Mouse (Mus musculus) midbrain, embryonic 15.5 days (tissue): ENCODE data around the gene Cd47. TPM values are rescaled to one million over a fixed set of nuclear protein-coding genes. Genes with fewer than 3 reads are reported as not detected.
A peak's percentile ranks its signal among the peaks of the same experiment; 100 is the strongest.

ENCODE experiments used
- ATAC-seq: fragments of 200-750 bp; cut with Nextera tagmentation; replicated peaks from 2 replicates; pipeline ENCODE4 v1.8.0; 2017; ENCODE audit warnings: moderate TSS enrichment
- H3K27ac ChIP-seq: fragments of 300-500 bp; sonication (generic); 2 replicates; pipeline ENCODE4 v1.5.1; 2015; ENCODE audit warnings: mild to moderate bottlenecking, inconsistent platforms
- H3K27me3 ChIP-seq: fragments of 300-500 bp; sonication (generic); replicated peaks from 2 replicates; pipeline ENCODE4 v1.6.1; 2015; ENCODE audit warnings: inconsistent platforms
- H3K36me3 ChIP-seq: fragments of 300-500 bp; sonication (generic); replicated peaks from 2 replicates; pipeline ENCODE4 v1.6.1; 2015; ENCODE audit warnings: inconsistent platforms
- H3K4me1 ChIP-seq: fragments of 300-500 bp; sonication (generic); 2 replicates; pipeline ENCODE4 v1.6.1; 2015; ENCODE audit warnings: inconsistent platforms
- H3K4me2 ChIP-seq: fragments of 300-500 bp; sonication (generic); 2 replicates; pipeline ENCODE4 v1.6.1; 2015; ENCODE audit warnings: inconsistent platforms, mild to moderate bottlenecking, moderate library complexity
- H3K4me3 ChIP-seq: fragments of 300-500 bp; sonication (generic); 2 replicates; pipeline ENCODE4 v1.5.1; 2015; ENCODE audit warnings: mild to moderate bottlenecking, inconsistent platforms
- H3K9ac ChIP-seq: fragments of 300-500 bp; sonication (generic); 2 replicates; pipeline ENCODE4 v1.6.1; 2015; ENCODE audit warnings: mild to moderate bottlenecking, inconsistent platforms
- H3K9me3 ChIP-seq: fragments of 300-500 bp; sonication (generic); 2 replicates; pipeline ENCODE4 v1.6.1; 2016; ENCODE audit warnings: inconsistent platforms
- WGBS: fragments of 180-500 bp; shearing (Covaris S2); methylation state at CpG from one replicate; pipeline ENCODE4 v1.1.7; 2015; ENCODE audit warnings: mixed read lengths; 5-methylcytosine and 5-hydroxymethylcytosine counted together
- polyA plus RNA-seq: library from polyadenylated mRNA; unstranded; fragments of >200 nt; fragmentation: Nextera tagmentation; extraction: Ambion mirVana; gene quantifications from 2 replicates; pipeline ENCODE4 v1.2.1, GENCODE M21; 2015

Cd47 gene
- polyA plus RNA-seq, 1 experiment from 2014 or later: 134 TPM

- no peak overlapping the region for H3K4me3 ChIP-seq
- no peak overlapping the region for H3K9ac ChIP-seq
- no peaks in the 10 kb centered on the region for H3K4me1 ChIP-seq
- no peak for ATAC-seq
- WGBS: 97% methylated on average over 2 of the region's 2 CpGs
- no peaks in the 10 kb centered on the region for H3K9me3 ChIP-seq
- no peak overlapping the region for H3K27ac ChIP-seq
- H3K27me3 ChIP-seq: no peaks in the 10 kb centered on the region
- no peaks in the 10 kb centered on the region for H3K36me3 ChIP-seq
- H3K4me2 ChIP-seq: no peak overlapping the region
Observed at GRCm38 (mm10) chr16:49796271-49796670, 4.1 kb upstream of the Cd47 start.

- ATAC-seq: no peak
- Histone ChIP-seq H3K9ac (no peak overlapping the region), H3K4me2 (no peak overlapping the region), H3K27me3 (no peaks in the 10 kb centered on the region), H3K4me1 (no peaks in the 10 kb centered on the region), H3K4me3 (no peak overlapping the region), H3K27ac (no peak overlapping the region), H3K36me3 (no peaks in the 10 kb centered on the region), H3K9me3 (no peaks in the 10 kb centered on the region)
- 89% methylated on average over 2 of the region's 2 CpGs for WGBS
Observed at GRCm38 (mm10) chr16:49796954-49797353, 3.4 kb upstream of the Cd47 start.

- WGBS: 84% methylated on average over 6 of the region's 6 CpGs
- H3K4me2 ChIP-seq: no peak overlapping the region
- no peaks in the 10 kb centered on the region for H3K9me3 ChIP-seq
- ATAC-seq: no peak
- H3K4me3 ChIP-seq: no peak overlapping the region
- H3K9ac ChIP-seq: no peak overlapping the region
- no peaks in the 10 kb centered on the region for H3K27me3 ChIP-seq
- peaks cover 2% of the 10 kb centered on the region for H3K4me1 ChIP-seq
- no peaks in the 10 kb centered on the region for H3K36me3 ChIP-seq
- H3K27ac ChIP-seq: no peak overlapping the region
Observed at GRCm38 (mm10) chr16:49798790-49799189, 1.5 kb upstream of the Cd47 start.

- H3K27ac ChIP-seq: no peak overlapping the region
- ATAC-seq: no peak
- H3K36me3 ChIP-seq: no peaks in the 10 kb centered on the region
- H3K4me3 ChIP-seq: no peak overlapping the region
- H3K27me3 ChIP-seq: no peaks in the 10 kb centered on the region
- H3K4me1 ChIP-seq: peaks cover 10% of the 10 kb centered on the region
- H3K4me2 ChIP-seq: no peak overlapping the region
- H3K9me3 ChIP-seq: no peaks in the 10 kb centered on the region
- H3K9ac ChIP-seq: no peak overlapping the region
- WGBS: 83% methylated on average over 5 of the region's 5 CpGs
Observed at GRCm38 (mm10) chr16:49800996-49801395, 663 bp downstream of the Cd47 start.

GRCm38 (mm10) chr16:49801399-49801798 is 1.1 kb downstream of the Cd47 start:
- ATAC-seq: no peak
- Histone ChIP-seq H3K27me3 (no peaks in the 10 kb centered on the region), H3K9ac (no peak overlapping the region), H3K9me3 (no peaks in the 10 kb centered on the region), H3K27ac (no peak overlapping the region), H3K36me3 (no peaks in the 10 kb centered on the region), H3K4me3 (no peak overlapping the region), H3K4me2 (no peak overlapping the region), H3K4me1 (peaks cover 10% of the 10 kb centered on the region)
- 76% methylated on average over 5 of the region's 5 CpGs for WGBS

GRCm38 (mm10) chr16:49802993-49803392 is 2.7 kb downstream of the Cd47 start:
- Histone ChIP-seq H3K4me3 (no peak overlapping the region), H3K4me2 (no peak overlapping the region), H3K9me3 (no peaks in the 10 kb centered on the region), H3K27me3 (no peaks in the 10 kb centered on the region), H3K36me3 (no peaks in the 10 kb centered on the region), H3K27ac (no peak overlapping the region), H3K4me1 (peaks cover 10% of the 10 kb centered on the region), H3K9ac (no peak overlapping the region)
- no peak for ATAC-seq
- 62% methylated on average over 2 of the region's 2 CpGs for WGBS

GRCm38 (mm10) chr16:49803932-49804461 is 3.7 kb downstream of the Cd47 start:
- peak; percentile 68 for ATAC-seq
- H3K36me3 ChIP-seq: no peaks in the 10 kb centered on the region
- H3K4me1 ChIP-seq: peaks cover 10% of the 10 kb centered on the region

GRCm38 (mm10) chr16:49806920-49807319 is 6.6 kb downstream of the Cd47 start:
- no peak for ATAC-seq
- Histone ChIP-seq H3K9me3 (no peaks in the 10 kb centered on the region), H3K9ac (no peak overlapping the region), H3K27ac (no peak overlapping the region), H3K36me3 (no peaks in the 10 kb centered on the region), H3K4me3 (no peak overlapping the region), H3K27me3 (no peaks in the 10 kb centered on the region), H3K4me1 (peaks cover 10% of the 10 kb centered on the region), H3K4me2 (no peak overlapping the region)
- WGBS: 85% methylated on average over 10 of the region's 10 CpGs

More at GRCm38 (mm10) chr16:49803932-49804461, 3.7 kb downstream of the Cd47 start:
- 1% methylated on average over 12 of the region's 12 CpGs for WGBS
- Histone ChIP-seq H3K4me3 (peak overlapping the region; percentile 30), H3K9me3 (no peaks in the 10 kb centered on the region), H3K27ac (peak overlapping the region; percentile 12; the same call in 1 of the 2 replicates), H3K9ac (peak overlapping the region; percentile 35), H3K4me2 (peak overlapping the region; percentile 61), H3K27me3 (no peaks in the 10 kb centered on the region)

- 83% methylated on average over 7 of the region's 7 CpGs for WGBS
Observed at GRCm38 (mm10) chr16:49807419-49807841, 7.1 kb downstream of the Cd47 start.

GRCm38 (mm10) chr16:49807862-49808430 is 7.6 kb downstream of the Cd47 start:
- WGBS: 76% methylated on average over 18 of the region's 18 CpGs
- no peak for ATAC-seq
- Histone ChIP-seq H3K4me1 (peaks cover 10% of the 10 kb centered on the region), H3K4me3 (no peak overlapping the region), H3K27ac (no peak overlapping the region), H3K9me3 (no peaks in the 10 kb centered on the region), H3K27me3 (no peaks in the 10 kb centered on the region), H3K9ac (no peak overlapping the region), H3K4me2 (no peak overlapping the region), H3K36me3 (no peaks in the 10 kb centered on the region)

More at GRCm38 (mm10) chr16:49807419-49807841, 7.1 kb downstream of the Cd47 start:
- Histone ChIP-seq H3K4me2 (no peak overlapping the region), H3K4me1 (peaks cover 10% of the 10 kb centered on the region), H3K4me3 (no peak overlapping the region), H3K36me3 (no peaks in the 10 kb centered on the region), H3K9me3 (no peaks in the 10 kb centered on the region), H3K27me3 (no peaks in the 10 kb centered on the region), H3K9ac (no peak overlapping the region), H3K27ac (no peak overlapping the region)
- no peak; the same call in 1 of the 2 replicates for ATAC-seq

GRCm38 (mm10) chr16:49811897-49812296 is 11.6 kb downstream of the Cd47 start:
- no peaks in the 10 kb centered on the region for H3K9me3 ChIP-seq
- no peaks in the 10 kb centered on the region for H3K27me3 ChIP-seq
- H3K4me1 ChIP-seq: no peaks in the 10 kb centered on the region
- no peak overlapping the region for H3K9ac ChIP-seq
- no peak overlapping the region for H3K4me3 ChIP-seq
- 93% methylated on average over 2 of the region's 2 CpGs for WGBS
- H3K27ac ChIP-seq: no peak overlapping the region
- H3K4me2 ChIP-seq: no peak overlapping the region
- ATAC-seq: no peak
- H3K36me3 ChIP-seq: no peaks in the 10 kb centered on the region

- Histone ChIP-seq H3K36me3 (no peaks in the 10 kb centered on the region), H3K27ac (no peak overlapping the region), H3K9ac (no peak overlapping the region), H3K4me2 (no peak overlapping the region), H3K4me3 (no peak overlapping the region), H3K9me3 (no peaks in the 10 kb centered on the region), H3K4me1 (no peaks in the 10 kb centered on the region), H3K27me3 (no peaks in the 10 kb centered on the region)
- ATAC-seq: no peak
- WGBS: 74% methylated on average over 10 of the region's 10 CpGs
Observed at GRCm38 (mm10) chr16:49812821-49813616, 12.7 kb downstream of the Cd47 start.
